Mouse (Mus musculus) gastrocnemius, adult 8-10 months (tissue): ENCODE results near the gene Atp5g2. TPM values are rescaled to one million over a fixed set of nuclear protein-coding genes. Genes with fewer than 3 reads are reported as not detected.

Source experiments
- DNase-seq, 2 experiments: peaks; one replicate each; pipeline ENCODE4 v3.0.0; 2022; ENCODE audit warnings: low spot score in 2 of 2
- total RNA-seq, 4 experiments: library from RNA; stranded (reverse); gene quantifications; 2 replicates each; pipeline ENCODE4 v1.2.4; 2022

Atp5g2 gene
- 10 to 100 TPM; 12.4 to 33.5 (median 21.7) TPM for total RNA-seq

DNA sequence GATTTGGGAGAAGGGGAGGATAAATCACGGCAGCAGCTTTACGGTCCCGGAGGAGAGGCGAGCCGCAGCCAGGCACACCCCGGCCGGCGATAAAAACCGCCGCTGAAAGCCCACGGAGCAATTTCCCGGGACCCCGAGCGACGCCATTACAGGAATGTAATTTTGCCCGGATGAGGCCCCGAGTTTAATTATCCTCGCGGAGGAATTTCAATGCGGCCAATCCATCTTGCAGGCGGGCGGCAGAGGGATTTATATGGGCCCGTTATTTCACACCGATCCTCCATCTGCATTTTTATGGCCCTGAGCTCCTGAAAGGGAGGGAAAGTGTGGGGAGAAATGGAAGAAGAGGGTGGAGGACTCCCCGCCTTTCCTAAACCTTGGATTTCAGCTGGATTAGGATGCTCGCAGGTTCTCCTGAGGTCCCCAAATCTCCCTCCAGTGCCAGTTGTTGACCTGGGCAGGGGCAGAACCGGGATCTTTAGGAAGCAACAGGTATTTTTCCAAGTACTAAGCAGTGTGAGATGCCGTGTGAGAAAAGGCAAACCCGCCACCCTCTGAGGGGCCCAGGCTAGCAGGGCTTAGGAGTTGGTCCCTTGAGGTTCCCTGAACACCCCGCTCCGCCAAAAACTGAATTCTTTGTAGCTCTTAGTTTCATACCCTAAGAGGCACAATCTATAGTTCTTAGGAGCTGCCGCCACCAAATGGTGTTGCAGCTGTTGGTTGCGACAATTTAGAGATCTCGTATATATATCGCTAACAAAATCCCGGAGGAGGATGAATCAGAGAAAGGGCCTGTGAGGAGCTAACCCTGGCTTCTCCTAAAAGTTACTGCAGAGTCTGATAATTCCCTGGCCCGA, at the start of gene Atp5g2:
TSS of gene Atp5g2 (minus strand) at position 138 of the 857 bp plus-strand sequence.
- DNase-seq: no peak

DNA sequence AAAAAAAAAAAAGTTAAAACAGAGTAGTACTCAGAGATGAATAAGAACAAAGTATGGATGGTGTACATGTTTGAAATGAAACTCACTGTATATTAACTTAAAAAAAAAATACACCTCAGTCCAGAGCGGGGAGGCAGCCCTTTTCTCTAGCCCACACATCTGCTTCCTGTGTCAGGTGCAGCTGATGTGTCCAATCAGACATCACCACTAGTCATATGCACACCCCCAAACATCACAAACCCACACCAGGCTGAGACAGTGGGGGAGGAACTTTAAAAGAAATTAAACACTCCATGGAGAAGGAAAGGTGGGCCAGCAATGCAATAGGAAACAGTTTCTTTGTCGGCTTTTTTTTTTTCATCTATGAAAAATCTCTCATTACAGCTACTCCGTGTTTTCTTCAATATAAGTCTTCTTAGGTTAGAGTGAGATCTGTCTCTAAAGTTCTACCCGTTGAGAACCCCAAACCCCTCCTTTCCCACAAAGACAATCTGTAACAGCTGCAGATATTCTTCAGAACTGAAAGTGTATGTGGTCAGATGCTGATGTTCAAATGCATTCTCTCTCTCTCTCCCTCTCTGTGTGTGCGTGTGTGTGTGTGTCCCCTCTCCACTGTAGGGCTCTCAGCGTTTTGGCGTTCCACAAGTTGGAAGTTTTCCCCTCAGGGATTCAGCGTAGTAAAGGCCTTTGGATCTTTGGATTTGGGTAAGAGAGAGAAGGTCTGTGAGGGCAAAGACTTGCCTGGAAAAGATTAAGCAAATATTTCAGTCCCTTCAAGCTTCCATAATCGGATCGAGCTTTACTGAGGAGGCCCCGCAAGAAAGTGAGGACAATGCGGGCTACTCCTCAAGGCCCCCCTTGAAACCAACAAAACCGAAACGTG, 49.1 kb upstream of the Atp5g2 start:
- no peak for DNase-seq

- peak; percentile 48 to 75 for DNase-seq
Observed at GRCm38 (mm10) chr15:102716132-102716531, 44.0 kb upstream of the Atp5g2 start.

DNA sequence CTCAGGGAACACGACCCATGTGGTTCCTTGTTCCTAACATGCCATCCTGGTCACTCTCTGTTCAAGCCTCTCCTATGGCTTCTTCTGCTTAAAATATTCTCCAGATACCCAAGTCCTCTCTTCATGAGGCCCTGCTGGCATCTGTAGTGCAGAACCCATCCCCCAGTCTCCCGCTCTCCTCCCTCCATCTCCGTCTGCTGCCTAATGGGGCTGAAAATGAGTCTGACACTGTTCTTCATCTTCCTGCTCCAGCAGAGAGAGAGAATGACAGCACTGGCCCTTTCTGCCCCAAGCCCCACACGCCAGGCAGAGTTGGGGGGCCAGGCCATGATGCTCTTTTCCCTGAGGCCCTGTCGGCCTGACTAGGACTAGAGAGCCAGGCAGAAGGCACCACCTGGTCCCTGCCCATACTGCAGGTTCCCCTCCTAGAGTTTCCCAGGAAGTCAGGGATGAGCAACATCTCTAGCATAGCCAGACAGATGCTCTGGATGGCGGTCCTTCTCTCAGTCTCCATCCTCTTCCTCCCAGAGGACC, 35.7 kb upstream of the Atp5g2 start:
- no peak for DNase-seq

- DNase-seq: no peak
Observed at GRCm38 (mm10) chr15:102705923-102706503, 33.9 kb upstream of the Atp5g2 start.

DNA sequence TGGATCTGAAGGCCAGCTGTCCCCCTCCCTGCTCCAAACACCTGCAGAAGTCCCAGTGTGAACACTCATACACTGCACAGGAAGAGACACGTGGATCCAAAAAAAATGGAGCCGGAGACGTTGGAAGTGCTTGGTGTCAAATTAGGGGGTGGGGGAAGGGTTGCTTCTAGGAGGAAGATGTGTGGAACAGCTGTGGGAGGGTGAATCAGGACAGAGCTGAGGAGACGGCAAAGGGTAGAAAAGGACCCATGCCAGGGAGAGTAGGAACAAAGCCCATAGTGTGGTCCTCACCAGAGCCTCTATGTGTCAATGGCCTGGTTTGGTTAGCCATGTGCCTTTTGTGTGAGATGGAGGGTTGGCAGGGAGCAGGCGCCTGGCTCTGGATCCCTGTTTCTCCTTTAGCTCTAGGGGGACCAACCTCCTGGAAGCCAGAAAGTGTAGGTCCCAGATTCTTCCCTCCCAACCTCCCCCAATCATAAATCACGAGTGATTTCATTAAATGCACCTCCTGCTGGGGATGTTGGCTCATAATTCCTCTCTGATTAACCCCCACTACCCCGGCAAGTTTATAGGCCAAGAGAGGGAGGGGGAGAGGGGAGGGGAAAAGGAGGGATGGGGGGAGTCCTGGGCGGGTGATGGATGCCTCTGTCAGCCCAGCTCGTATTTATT, 33.2 kb upstream of the Atp5g2 start:
- no peak for DNase-seq

DNA sequence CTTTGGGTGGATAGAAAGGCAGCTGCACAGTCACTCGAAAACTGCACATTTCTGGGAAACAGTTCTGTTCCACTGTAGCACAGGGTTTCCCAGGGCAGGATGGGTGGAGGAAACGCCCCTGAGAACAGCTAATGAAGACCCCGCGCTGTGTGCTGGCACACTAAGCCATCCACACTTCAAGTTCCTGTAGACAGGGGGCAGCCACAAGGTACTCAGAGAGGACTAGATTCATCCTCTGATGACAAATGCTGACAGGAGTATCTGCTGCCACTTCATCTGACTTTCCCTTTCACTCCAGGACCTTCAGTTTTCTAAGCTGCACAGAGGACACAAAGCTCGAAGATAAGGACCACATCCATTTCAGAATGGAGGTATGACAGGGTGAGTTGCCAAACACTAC, 32.7 kb upstream of the Atp5g2 start:
- no peak for DNase-seq

DNA sequence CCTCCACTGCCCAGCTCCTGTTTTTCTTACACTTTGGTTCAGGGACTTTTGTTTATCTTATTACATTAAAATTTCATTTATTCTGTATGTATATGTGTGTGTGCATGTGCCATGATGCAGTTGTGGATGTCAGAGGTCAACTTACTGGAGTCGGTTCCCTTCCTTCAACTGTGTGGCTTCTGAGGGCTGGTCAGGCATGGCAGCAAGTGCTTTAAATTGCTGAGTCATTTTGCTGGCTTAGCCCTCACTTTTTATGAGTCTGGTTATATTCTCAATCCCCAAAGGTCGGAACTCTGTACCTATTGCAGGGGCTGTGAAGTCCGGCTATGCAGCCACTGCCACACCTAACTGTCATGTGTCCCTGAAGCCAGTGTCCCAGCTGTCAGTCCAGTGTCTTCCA, 30.8 kb upstream of the Atp5g2 start:
- DNase-seq: no peak

- peak; percentile 47 to 65 for DNase-seq
Observed at GRCm38 (mm10) chr15:102698193-102698592, 26.0 kb upstream of the Atp5g2 start.

GRCm38 (mm10) chr15:102696899-102697298, 24.7 kb upstream of the Atp5g2 start:
- DNase-seq: no peak

DNA sequence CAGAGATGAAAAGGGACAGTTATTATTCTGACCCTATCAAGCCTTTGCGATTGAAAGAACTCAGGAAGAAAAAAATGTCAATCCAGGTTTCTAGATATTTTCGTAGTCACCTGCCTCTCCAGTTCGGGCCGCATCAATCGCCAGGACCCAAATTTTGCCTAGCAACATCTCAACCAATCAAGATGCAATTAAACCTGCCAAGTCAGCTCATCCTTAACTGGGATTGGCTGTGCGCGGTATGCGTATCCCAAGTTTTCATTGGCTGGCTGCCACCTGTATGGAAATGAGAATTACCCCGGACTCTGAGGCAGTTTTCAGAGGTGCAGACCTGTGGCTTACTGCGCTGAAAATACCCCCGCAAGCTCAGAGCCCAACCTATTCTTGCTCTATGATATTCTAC, 21.4 kb upstream of the Atp5g2 start:
- DNase-seq: no peak

DNA sequence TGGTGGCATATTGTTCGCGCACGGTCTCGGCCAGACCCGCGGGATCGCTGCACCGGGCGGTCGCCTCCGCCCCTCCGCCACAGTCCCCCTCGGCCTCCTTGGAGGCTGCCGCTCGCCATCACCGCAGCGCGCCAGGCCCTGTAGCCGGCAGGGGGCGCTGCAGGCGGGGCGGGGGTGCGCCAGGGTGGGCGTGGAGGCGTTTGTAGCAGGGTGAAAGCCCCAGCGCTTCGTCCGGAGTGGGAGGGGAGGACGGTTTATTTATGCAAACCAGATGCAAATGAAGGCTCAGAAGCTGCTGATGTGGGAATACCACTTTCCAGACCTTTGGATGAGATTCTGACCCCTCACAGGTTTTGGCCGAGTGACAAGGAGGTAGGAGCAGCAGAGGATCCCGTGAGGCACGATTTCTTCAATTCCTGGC, 20.8 kb upstream of the Atp5g2 start:
- DNase-seq: no peak

DNA sequence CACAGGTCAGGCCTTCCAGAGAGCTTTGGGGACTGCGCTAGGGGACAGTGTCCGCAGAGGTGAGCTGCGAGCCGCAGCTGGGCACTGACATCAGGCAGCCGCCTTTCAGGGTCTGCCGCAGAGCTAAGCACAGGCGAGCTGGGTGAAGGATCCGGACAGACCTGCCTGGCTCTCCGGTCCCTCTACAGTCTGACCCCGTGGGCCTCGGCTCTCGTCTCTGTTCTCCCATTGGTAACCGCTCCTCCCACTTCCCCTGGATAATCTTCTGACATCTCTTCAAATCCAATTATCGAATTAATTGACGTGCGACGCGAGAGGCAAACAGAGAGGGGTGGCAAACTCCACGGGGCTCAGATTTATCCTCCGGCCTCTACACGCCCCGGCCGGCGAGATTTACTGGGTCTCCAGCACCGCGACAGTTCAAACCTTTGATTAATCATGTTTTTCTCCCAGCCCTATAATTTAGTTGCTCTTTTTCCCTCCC, 20.2 kb upstream of the Atp5g2 start:
- DNase-seq: no peak

DNA sequence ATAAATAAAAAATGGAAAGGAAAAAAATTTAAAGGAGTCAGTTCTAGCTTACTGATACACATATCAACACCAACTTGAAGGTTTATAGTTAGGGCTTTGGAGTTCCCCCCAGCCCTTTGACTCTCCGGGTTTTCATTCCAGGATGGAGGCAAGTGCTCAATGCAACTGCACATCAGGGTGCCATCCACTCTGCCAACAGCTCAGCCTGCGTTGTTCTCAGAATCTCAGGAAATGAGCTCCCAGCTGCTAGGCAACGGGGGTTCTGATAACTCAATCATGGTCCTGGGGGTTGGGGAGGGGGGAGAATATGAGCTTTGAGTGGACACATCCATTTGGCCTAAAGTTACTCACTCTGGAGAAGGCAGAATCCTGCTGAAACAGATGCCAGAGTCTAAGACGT, 13.6 kb upstream of the Atp5g2 start:
- DNase-seq: no peak

DNA sequence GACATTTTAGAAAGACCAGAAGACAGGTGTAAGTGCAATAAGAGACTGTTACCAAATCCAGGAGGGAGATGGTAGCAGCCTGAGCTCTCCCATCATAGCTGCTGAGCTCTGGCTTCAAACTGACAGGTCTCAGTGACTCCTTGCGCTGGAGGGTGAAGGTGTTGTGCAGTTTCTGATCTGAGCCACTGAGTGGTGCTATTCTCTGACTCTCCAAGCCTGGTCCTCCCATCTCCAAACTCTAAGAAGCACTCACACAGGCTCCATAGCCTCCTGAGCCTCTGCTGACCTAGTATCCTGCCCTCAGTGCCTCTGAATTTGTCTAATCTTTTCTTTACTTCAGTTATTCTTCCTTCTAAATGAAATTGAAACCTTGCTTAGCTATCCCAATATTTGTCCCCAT, 11.5 kb upstream of the Atp5g2 start:
- no peak for DNase-seq

DNA sequence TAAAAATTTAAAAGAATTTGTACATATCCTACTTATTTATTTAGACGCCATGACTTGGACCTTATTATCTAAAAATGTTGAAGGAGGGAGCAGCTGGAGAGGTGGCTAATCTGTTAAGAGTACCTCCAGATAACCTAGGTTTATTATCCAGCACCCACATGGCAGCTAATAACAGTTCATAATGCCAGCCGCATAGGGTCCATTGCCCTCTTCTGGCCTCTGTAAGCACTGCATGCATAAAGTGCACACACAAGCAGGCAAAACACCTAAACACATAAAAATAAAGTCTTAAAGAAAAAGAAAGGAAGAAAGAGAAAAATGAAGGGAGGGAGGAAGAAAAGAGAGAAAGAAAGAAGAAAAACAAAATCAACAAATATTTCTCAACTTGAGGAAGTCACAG, 4.2 kb upstream of the Atp5g2 start:
- DNase-seq: no peak

GRCm38 (mm10) chr15:102673548-102673947, 1.4 kb upstream of the Atp5g2 start:
- peak; percentile 22 to 26 for DNase-seq

DNA sequence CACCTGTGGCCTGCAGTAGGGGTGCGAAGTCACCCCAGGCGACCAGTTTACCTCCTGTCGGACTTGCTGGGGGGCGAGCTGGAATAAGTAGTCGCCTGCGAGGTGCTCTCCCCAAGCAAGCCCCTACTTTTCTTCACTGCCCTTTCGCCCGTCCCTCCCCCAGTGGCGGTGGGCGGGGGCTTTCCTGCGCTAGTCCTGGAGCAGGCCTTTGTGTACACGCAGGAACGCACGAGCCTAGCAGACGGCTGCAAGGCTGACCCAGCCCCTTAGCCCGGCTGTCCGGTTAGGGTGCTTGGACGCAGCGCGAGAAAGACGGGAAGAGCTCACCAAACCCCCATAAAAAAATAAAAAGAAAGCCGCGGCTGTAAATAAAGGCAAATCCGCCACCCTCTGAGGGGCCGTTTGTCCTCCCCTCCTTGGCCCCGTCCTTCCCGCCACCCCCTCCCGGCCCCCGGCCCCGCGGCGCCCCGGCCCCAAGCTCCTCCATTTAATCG, 384 bp downstream of the Atp5g2 start:
- peak; percentile 71 to 78 for DNase-seq

DNA sequence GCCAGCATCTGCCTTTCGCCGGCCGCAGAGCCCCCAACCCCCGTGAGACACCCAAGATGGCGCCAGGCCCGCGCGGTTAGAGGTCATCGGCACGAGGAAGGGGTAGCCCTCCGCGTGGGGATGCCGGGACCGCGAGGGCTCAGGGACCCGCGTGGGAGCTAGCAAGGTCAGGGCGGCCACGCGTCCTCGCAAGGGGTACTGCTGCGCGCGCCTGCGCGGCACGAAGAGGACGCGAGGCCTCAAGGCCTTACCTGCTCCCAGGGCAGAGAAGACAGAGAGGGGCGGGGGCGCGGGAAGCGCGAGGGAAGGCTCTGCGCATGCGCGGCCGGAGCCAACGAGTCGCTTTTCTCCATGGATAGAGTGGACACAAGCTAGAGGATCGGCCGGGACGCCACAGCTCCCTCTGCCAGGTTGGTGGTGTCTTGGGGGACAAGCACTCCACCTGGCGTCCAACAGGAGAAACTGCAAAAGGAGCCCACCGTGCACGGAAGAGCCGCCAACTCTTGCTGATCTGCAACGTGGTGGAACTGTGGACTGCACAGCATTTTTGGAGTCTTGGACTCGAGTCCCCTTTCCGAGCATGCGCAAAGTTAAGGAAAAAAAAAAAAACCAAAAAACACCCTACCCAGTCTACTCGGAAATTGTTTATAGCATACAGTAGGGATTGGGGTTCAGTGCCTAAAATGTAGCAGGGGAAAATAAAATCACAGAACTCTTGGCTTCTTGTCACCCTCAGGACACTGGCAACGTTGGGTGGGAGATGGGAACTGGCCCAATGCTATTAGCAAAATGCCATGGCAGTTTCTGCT, 1.2 kb downstream of the Atp5g2 start:
- peak; percentile 95 to 96 for DNase-seq

DNA sequence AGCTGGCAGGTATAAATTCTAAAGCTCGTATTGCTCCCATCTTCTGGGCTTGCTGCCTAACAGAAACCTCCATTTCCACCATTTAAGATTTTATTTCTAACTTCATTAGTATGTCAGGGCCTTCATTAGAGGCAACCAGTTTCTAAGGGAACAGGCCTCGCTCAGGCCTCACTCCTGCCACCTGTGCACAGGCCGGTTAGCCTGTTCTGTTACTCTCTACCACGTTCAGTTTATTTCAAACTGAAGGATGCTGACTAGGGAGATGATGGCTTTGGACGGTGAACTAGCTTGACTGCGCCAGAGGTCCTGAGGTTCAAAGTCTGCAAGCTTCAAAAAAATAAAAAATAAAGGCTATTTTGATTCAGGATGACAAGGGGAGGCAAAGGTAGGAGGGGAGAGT, 1.9 kb downstream of the Atp5g2 start:
- DNase-seq: no peak
